Mouse (Mus musculus): ENCODE results near the gene Bglap.
A peak's percentile ranks its signal among the peaks of the same experiment; 100 is the strongest.
"Not testable (repeated sequence)": the region's sequence is repeated elsewhere in the genome, so short reads cannot be mapped to it uniquely, and the experiment has no call there.

Bglap gene

DNA sequence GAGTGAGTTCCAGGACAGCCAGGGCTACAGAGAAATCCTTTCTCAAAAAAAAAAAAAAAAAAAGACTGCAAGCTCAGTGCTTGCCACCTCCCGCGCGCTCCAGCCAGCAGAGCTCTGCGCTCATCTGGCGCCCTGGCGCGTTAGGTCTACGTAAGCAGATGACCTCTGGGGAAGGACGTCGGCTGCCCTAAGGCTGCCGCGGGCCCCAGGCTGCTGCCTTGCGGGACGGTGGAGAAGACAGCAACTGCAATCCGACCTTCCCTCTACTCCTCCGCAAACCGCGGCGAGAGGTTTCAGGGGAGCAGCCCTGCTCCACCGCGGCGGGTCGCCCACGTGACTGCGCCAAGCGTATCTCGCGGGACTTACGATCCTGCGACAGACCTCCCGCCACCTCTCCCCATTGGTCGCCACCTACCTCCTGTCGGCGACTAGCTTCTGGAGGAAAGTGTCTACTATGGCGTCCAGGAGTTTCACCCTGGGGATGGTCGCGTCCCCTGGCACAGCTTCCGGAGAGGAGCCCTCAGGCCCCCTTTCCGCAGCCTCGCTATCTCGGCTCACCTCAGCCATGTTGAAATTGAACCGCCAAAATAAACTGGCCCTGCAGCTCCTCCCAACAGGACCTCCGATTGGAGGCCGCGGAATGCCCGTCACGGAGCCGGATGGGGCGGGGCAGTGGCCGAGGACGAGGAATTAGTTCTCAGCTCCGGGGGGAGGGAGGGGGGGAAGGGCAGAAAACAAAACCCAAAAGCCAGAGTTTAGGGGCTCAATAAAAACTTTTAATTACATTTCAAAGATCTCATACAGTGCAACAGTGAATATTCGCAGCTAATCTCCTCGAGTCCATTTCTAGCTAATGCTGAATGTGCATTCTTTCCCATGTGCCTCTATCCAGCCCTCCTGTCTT is 25.7 kb upstream of the Bglap start, which contains the start of gene Pmf1:
Gene Pmf1, minus strand, starts transcription at position 591 of the 904 bp plus-strand sequence.
- no peaks in the 10 kb centered on the region for H3K36me3 ChIP-seq (ENCODE audit: control insufficient read depth, insufficient read depth, low read length, poor library complexity, severe bottlenecking)
- DNase-seq (ENCODE audit: low read depth, low spot score): peak; percentile 92
- no peaks in the 10 kb centered on the region for H3K27me3 ChIP-seq (ENCODE audit: control insufficient read depth, insufficient read depth, low read length, poor library complexity, severe bottlenecking)

DNA sequence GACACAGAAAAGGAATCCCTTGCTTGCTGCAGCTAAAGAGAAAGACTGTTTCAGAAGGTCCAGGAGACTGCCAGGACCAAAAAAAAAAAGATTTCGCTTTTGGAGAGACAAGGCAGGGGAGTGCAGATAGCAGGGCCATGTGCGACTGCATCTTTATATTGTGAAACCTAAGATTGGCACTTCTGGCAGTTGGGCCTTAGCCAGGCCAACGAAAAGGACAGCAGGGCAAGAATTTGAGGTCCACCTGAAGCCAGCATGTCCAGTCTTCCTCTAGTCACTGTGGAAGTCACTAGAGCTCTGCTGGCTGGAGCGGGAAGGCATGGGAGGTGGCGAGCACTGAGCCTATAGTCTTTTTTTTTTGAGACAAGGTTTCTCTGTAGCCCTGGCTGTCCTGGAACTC is 24.7 kb upstream of the Bglap start:
- Histone ChIP-seq H3K27me3 (ENCODE audit: control insufficient read depth, insufficient read depth, low read length, poor library complexity, severe bottlenecking) (no peaks in the 10 kb centered on the region), H3K36me3 (ENCODE audit: control insufficient read depth, insufficient read depth, low read length, poor library complexity, severe bottlenecking) (no peaks in the 10 kb centered on the region)
- no peak for DNase-seq (ENCODE audit: low read depth, low spot score)

GRCm38 (mm10) chr3:88407529-88407928 is 23.3 kb upstream of the Bglap start:
- no peak for DNase-seq (ENCODE audit: low read depth, low spot score)
- no peaks in the 10 kb centered on the region for H3K36me3 ChIP-seq (ENCODE audit: control insufficient read depth, insufficient read depth, low read length, poor library complexity, severe bottlenecking)
- H3K27me3 ChIP-seq (ENCODE audit: control insufficient read depth, insufficient read depth, low read length, poor library complexity, severe bottlenecking): no peaks in the 10 kb centered on the region

DNA sequence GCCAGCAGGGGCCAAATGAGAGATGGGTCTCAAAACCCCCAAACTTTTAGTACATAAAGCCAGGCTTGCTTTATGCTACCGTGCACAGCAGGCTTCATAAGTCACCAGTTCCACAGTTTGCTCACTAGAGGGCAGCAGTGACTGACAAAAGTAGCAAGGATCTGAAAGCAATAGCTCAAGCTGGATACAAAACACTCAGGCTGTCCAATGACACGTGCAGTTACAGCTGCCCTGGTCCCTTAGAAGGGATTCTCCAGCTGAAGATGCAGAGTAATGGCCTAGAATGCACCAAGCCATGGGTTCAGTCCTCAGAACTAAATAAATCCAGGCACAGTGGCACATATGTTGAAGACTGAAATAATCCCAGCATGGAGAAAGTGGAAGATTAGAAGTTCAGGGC is 22.8 kb upstream of the Bglap start:
- Histone ChIP-seq H3K36me3 (ENCODE audit: control insufficient read depth, insufficient read depth, low read length, poor library complexity, severe bottlenecking) (no peaks in the 10 kb centered on the region), H3K27me3 (ENCODE audit: control insufficient read depth, insufficient read depth, low read length, poor library complexity, severe bottlenecking) (no peaks in the 10 kb centered on the region)
- DNase-seq (ENCODE audit: low read depth, low spot score): peak; percentile 92

DNA sequence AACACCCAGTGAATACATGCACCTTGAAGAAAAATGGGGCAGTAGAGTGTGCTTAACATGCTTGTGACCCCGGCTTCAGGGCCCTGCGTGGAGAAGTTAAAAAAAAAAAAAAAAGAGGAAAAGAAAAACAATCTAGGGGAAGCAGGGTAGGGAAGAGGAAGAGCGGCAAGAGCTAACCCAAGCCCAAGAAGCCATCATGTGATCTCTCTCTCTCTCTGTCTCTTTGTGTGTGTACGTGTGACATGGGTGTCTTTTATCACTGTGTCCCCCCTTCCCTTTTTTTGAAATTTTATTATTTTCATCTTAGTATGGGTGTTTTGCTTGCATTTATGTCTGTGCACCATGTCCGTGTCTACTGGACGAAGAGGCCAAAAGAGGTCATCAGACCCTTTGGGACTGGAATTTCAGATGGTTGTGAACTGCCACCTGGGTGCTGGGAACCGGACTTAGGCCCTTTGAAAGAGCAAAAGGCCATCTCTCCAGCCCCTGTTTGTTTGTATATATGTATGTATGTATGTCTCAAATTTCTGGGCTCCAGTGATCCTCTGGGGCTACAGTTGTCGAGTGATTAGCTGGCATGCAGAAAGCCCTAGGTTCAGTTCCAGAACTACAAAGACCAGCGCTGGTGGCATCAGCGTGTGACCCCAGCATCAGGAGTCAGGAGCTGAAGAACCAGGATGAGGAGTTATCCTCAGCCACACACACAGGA is 19.4 kb upstream of the Bglap start:
- DNase-seq (ENCODE audit: low read depth, low spot score): no peak
- Histone ChIP-seq H3K27me3 (ENCODE audit: control insufficient read depth, insufficient read depth, low read length, poor library complexity, severe bottlenecking) (no peaks in the 10 kb centered on the region), H3K36me3 (ENCODE audit: control insufficient read depth, insufficient read depth, low read length, poor library complexity, severe bottlenecking) (no peaks in the 10 kb centered on the region)

GRCm38 (mm10) chr3:88398666-88399065 is 14.4 kb upstream of the Bglap start:
- no peak for DNase-seq (ENCODE audit: low read depth, low spot score)

GRCm38 (mm10) chr3:88395742-88396141 is 11.5 kb upstream of the Bglap start:
- peak; percentile 71 for DNase-seq (ENCODE audit: low read depth, low spot score)
- H3K36me3 ChIP-seq (ENCODE audit: control insufficient read depth, insufficient read depth, low read length, poor library complexity, severe bottlenecking): no peaks in the 10 kb centered on the region
- no peaks in the 10 kb centered on the region for H3K27me3 ChIP-seq (ENCODE audit: control insufficient read depth, insufficient read depth, low read length, poor library complexity, severe bottlenecking)

More at GRCm38 (mm10) chr3:88398666-88399065, 14.4 kb upstream of the Bglap start:
- H3K36me3 ChIP-seq (ENCODE audit: control insufficient read depth, insufficient read depth, low read length, poor library complexity, severe bottlenecking): no peaks in the 10 kb centered on the region
- no peaks in the 10 kb centered on the region for H3K27me3 ChIP-seq (ENCODE audit: control insufficient read depth, insufficient read depth, low read length, poor library complexity, severe bottlenecking)

GRCm38 (mm10) chr3:88395288-88395687 is 11.0 kb upstream of the Bglap start:
- peaks cover under 1% of the 10 kb centered on the region; the same call in 1 of the 2 replicates for H3K36me3 ChIP-seq (ENCODE audit: control insufficient read depth, insufficient read depth, low read length, poor library complexity, severe bottlenecking)
- no peaks in the 10 kb centered on the region for H3K27me3 ChIP-seq (ENCODE audit: control insufficient read depth, insufficient read depth, low read length, poor library complexity, severe bottlenecking)
- peak; percentile 87 for DNase-seq (ENCODE audit: low read depth, low spot score)

GRCm38 (mm10) chr3:88393776-88394375 is 9.6 kb upstream of the Bglap start:
- Histone ChIP-seq H3K27me3 (ENCODE audit: control insufficient read depth, insufficient read depth, low read length, poor library complexity, severe bottlenecking) (no peaks in the 10 kb centered on the region), H3K36me3 (ENCODE audit: control insufficient read depth, insufficient read depth, low read length, poor library complexity, severe bottlenecking) (peaks cover 2% of the 10 kb centered on the region; the same call in 1 of the 2 replicates)
- no peak for DNase-seq (ENCODE audit: low read depth, low spot score)

- not testable (repeated sequence) for H3K27me3 ChIP-seq (ENCODE audit: control insufficient read depth, insufficient read depth, low read length, poor library complexity, severe bottlenecking); H3K36me3 ChIP-seq (ENCODE audit: control insufficient read depth, insufficient read depth, low read length, poor library complexity, severe bottlenecking); DNase-seq (ENCODE audit: low read depth, low spot score)
Measured at GRCm38 (mm10) chr3:88382383-88382782, 1.9 kb downstream of the Bglap start.

GRCm38 (mm10) chr3:88381389-88382315 is 2.6 kb downstream of the Bglap start:
- DNase-seq (ENCODE audit: low read depth, low spot score): peak; percentile 55
- H3K27me3 ChIP-seq (ENCODE audit: control insufficient read depth, insufficient read depth, low read length, poor library complexity, severe bottlenecking); H3K36me3 ChIP-seq (ENCODE audit: control insufficient read depth, insufficient read depth, low read length, poor library complexity, severe bottlenecking): not testable (repeated sequence)

GRCm38 (mm10) chr3:88378599-88378998 is 5.7 kb downstream of the Bglap start, which contains the start of gene Bglap2:
TSS of gene Bglap2 (minus strand) at chr3:88378699.
- H3K27me3 ChIP-seq (ENCODE audit: control insufficient read depth, insufficient read depth, low read length, poor library complexity, severe bottlenecking); H3K36me3 ChIP-seq (ENCODE audit: control insufficient read depth, insufficient read depth, low read length, poor library complexity, severe bottlenecking); DNase-seq (ENCODE audit: low read depth, low spot score): not testable (repeated sequence)

- H3K36me3 ChIP-seq (ENCODE audit: control insufficient read depth, insufficient read depth, low read length, poor library complexity, severe bottlenecking); DNase-seq (ENCODE audit: low read depth, low spot score); H3K27me3 ChIP-seq (ENCODE audit: control insufficient read depth, insufficient read depth, low read length, poor library complexity, severe bottlenecking): not testable (repeated sequence)
Measured at GRCm38 (mm10) chr3:88376644-88377043, 7.6 kb downstream of the Bglap start.

Data from splenic B cell, adult 2 months (primary cell).